Mouse (Mus musculus): ENCODE data around the gene Pgbd5.

Pgbd5 gene

GRCm38 (mm10) chr8:124389495-124389894 is 50.0 kb downstream of the Pgbd5 start:
- peak; percentile 86 for DNase-seq

- DNase-seq, result peak; percentile 80
Measured at GRCm38 (mm10) chr8:124386225-124386899, 53.1 kb downstream of the Pgbd5 start.

GRCm38 (mm10) chr8:124384336-124384735 is 55.1 kb downstream of the Pgbd5 start:
- DNase-seq, result no peak

- DNase-seq, result no peak
Measured at GRCm38 (mm10) chr8:124382235-124382634, 57.2 kb downstream of the Pgbd5 start.

GRCm38 (mm10) chr8:124379289-124379688 is 60.2 kb downstream of the Pgbd5 start:
- no peak for DNase-seq

GRCm38 (mm10) chr8:124376406-124376805 is 63.1 kb downstream of the Pgbd5 start:
- DNase-seq, result no peak

- DNase-seq, result no peak
Measured at GRCm38 (mm10) chr8:124375727-124376126, 63.7 kb downstream of the Pgbd5 start.

GRCm38 (mm10) chr8:124375168-124375567 is 64.3 kb downstream of the Pgbd5 start:
- no peak for DNase-seq

GRCm38 (mm10) chr8:124373753-124374152 is 65.7 kb downstream of the Pgbd5 start:
- no peak for DNase-seq

GRCm38 (mm10) chr8:124371410-124372123 is 67.9 kb downstream of the Pgbd5 start:
- DNase-seq, result no peak

- DNase-seq, result no peak
Measured at GRCm38 (mm10) chr8:124370422-124371183, 68.9 kb downstream of the Pgbd5 start.

GRCm38 (mm10) chr8:124368213-124368612 is 71.2 kb downstream of the Pgbd5 start:
- no peak for DNase-seq

- DNase-seq, result no peak
Measured at GRCm38 (mm10) chr8:124363337-124363736, 76.1 kb downstream of the Pgbd5 start.

GRCm38 (mm10) chr8:124362589-124362988 is 76.9 kb downstream of the Pgbd5 start:
- no peak for DNase-seq

- DNase-seq, result no peak
Measured at GRCm38 (mm10) chr8:124361773-124362427, 77.6 kb downstream of the Pgbd5 start.

- DNase-seq, result no peak
Measured at GRCm38 (mm10) chr8:124360911-124361310, 78.5 kb downstream of the Pgbd5 start.

- DNase-seq, result no peak
Measured at GRCm38 (mm10) chr8:124351636-124352035, 87.8 kb downstream of the Pgbd5 start.

GRCm38 (mm10) chr8:124349663-124350062 is 89.8 kb downstream of the Pgbd5 start:
- peak; percentile 80 for DNase-seq

- no peak for DNase-seq
Measured at GRCm38 (mm10) chr8:124348087-124348486, 91.4 kb downstream of the Pgbd5 start.

- DNase-seq, result peak; percentile 44
Measured at GRCm38 (mm10) chr8:124346852-124347523, 92.5 kb downstream of the Pgbd5 start.

GRCm38 (mm10) chr8:124345098-124345497 is 94.4 kb downstream of the Pgbd5 start:
- no peak for DNase-seq

- DNase-seq, result no peak
Measured at GRCm38 (mm10) chr8:124343991-124344390, 95.5 kb downstream of the Pgbd5 start.

GRCm38 (mm10) chr8:124343151-124343550 is 96.3 kb downstream of the Pgbd5 start:
- no peak for DNase-seq
